8 mouse cellular contexts compared by ENCODE assay signal in the genomic region with DNA sequence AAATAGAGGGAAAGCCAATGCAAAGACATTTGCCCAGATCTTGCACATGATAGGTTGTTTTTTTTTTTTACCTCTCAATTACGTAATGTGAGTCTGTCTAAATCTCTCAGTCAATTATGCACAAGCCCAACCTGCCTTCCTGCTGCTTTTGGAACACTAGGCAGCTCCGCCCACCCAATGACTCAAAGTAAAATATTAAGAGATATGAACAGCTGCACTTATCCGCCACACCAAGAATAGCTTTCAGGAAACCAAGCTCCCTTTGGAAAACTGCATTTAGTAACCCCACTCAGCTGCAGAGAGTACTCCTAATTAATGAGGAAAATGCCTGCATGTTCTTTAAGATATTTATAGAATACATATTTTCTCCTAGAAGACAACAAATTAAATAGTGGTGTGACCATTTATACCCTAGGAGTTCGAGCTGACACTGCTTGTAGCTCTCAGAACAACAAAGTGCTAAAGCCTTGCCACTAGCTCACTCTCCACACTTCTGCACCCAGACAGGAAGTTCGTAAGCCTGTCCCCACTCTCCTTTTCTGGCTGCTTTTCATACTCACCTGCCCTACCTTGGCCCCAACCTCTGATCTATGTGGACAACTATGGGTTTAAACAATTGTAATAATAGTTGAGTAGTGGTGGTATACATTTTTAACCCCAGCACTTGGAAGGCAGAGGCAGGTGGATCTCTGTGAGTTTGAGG. TPM values are rescaled to one million over a fixed set of nuclear protein-coding genes. Genes with fewer than 3 reads are reported as not detected.
DNase-seq lines count a peak whose midpoint lies in the region; ATAC-seq and TF ChIP-seq lines count a peak whose summit lies in the region.

No protein-coding gene starts in this region.

- no peak for TF ChIP-seq CTCF in MEL (IDR thresholded peaks at IDR 0.05 in 2 of 3, conservative IDR thresholded peaks at IDR 0.05 in 1 of 3; ENCODE audit: control insufficient read depth in 1 of 3, insufficient read depth in 1 of 3, low read depth in 2 of 3, low read length in 3 of 3, poor library complexity in 1 of 3, severe bottlenecking in 1 of 3)

- intact Hi-C loops in left cerebral cortex, postnatal 14 days (cut with DNase I) = no loop called here

- peak overlapping the region; percentile 27 for H3K27ac ChIP-seq in MEL (ENCODE audit: control insufficient read depth, low read depth, low read length)
- peak overlapping the region; percentile 89 for H3K27ac ChIP-seq in heart, embryonic 12.5 days (ENCODE audit: poor library complexity, severe bottlenecking)
- H3K27ac ChIP-seq in midbrain, embryonic 14.5 days (replicated peaks; ENCODE audit: low read depth, low read length) = no peak overlapping the region
- no peak overlapping the region for H3K27ac ChIP-seq in hindbrain, embryonic 16.5 days (ENCODE audit: low read depth, low read length)

- no peaks in the 10 kb centered on the region for H3K9me3 ChIP-seq in MEL (replicated peaks; ENCODE audit: insufficient read depth, low read length)
- no peaks in the 10 kb centered on the region for H3K9me3 ChIP-seq in heart, embryonic 12.5 days (replicated peaks)
- no peaks in the 10 kb centered on the region for H3K9me3 ChIP-seq in midbrain, embryonic 14.5 days (ENCODE audit: control insufficient read depth, low read length)
- no peaks in the 10 kb centered on the region for H3K9me3 ChIP-seq in hindbrain, embryonic 16.5 days (ENCODE audit: control insufficient read depth, low read length)

- peaks cover 7% of the 10 kb centered on the region; the same call in 1 of the 2 replicates for H3K79me2 ChIP-seq in MEL (ENCODE audit: control insufficient read depth, insufficient read depth, low read length, poor library complexity)

- no peak overlapping the region for H3K9ac ChIP-seq in MEL (ENCODE audit: control insufficient read depth, low read depth, low read length, poor library complexity, severe bottlenecking)
- no peak overlapping the region for H3K9ac ChIP-seq in heart, embryonic 12.5 days
- H3K9ac ChIP-seq in midbrain, embryonic 14.5 days (replicated peaks; ENCODE audit: low read length) = no peak overlapping the region
- no peak overlapping the region for H3K9ac ChIP-seq in hindbrain, embryonic 16.5 days (ENCODE audit: low read depth, low read length)

- 37% methylated on average over 5 of the region's 5 CpGs for WGBS in heart, embryonic 12.5 days
- 90% methylated on average over 5 of the region's 5 CpGs for WGBS in midbrain, embryonic 14.5 days
- 90% methylated on average over 5 of the region's 5 CpGs for WGBS in hindbrain, embryonic 16.5 days

- no peak for ATAC-seq in heart, embryonic 12.5 days (ENCODE audit: insufficient number of reproducible peaks, low FRiP score)
- no peak for ATAC-seq in midbrain, embryonic 14.5 days (ENCODE audit: low FRiP score, low TSS enrichment)
- no peak for ATAC-seq in hindbrain, embryonic 16.5 days

- DNase-seq in 3T3-L1 (ENCODE audit: low read depth, low spot score) (peak; percentile 69), MEL (ENCODE audit: low read depth, low spot score) (peak; percentile 74)
- DNase-seq in left cerebral cortex, postnatal 14 days (ENCODE audit: low spot score in 2 of 2) = peak; percentile 65 to 77
- DNase-seq in telencephalon, adult 2 months (ENCODE audit: low read depth, low spot score) = peak; percentile 84
- no peak for DNase-seq in urinary bladder, postnatal 25 days (ENCODE audit: low spot score)
- no peak for DNase-seq in midbrain, embryonic 14.5 days

- peak overlapping the region; percentile 39 for H3K4me2 ChIP-seq in heart, embryonic 12.5 days
- H3K4me2 ChIP-seq in midbrain, embryonic 14.5 days (ENCODE audit: low read length) = no peak overlapping the region
- no peak overlapping the region for H3K4me2 ChIP-seq in hindbrain, embryonic 16.5 days (ENCODE audit: low read length)

- no peak for TF ChIP-seq RAD21 in MEL (IDR thresholded peaks at IDR 0.05; ENCODE audit: low read depth, low read length)

- H3K4me1 ChIP-seq in MEL (ENCODE audit: control insufficient read depth in 1 of 2, insufficient read depth in 2 of 2, low read length in 2 of 2) = peaks cover 9 to 31% of the 10 kb centered on the region in 2 experiments
- peaks cover 67% of the 10 kb centered on the region for H3K4me1 ChIP-seq in heart, embryonic 12.5 days (replicated peaks)
- no peaks in the 10 kb centered on the region for H3K4me1 ChIP-seq in midbrain, embryonic 14.5 days (ENCODE audit: control insufficient read depth, insufficient read depth, low read length)
- no peaks in the 10 kb centered on the region for H3K4me1 ChIP-seq in hindbrain, embryonic 16.5 days (ENCODE audit: control insufficient read depth, insufficient read depth, low read depth, low read length)

- no peak for TF ChIP-seq EP300 in MEL (IDR thresholded peaks at IDR 0.05; ENCODE audit: low read depth in 1 of 2, low read length in 2 of 2)

- H3K4me3 ChIP-seq in MEL (ENCODE audit: control insufficient read depth in 1 of 2, insufficient read depth in 1 of 2, low read depth in 2 of 2, low read length in 2 of 2) = no peak overlapping the region
- no peak overlapping the region for H3K4me3 ChIP-seq in heart, embryonic 12.5 days
- H3K4me3 ChIP-seq in midbrain, embryonic 14.5 days (replicated peaks; ENCODE audit: low read depth, low read length) = no peak overlapping the region
- H3K4me3 ChIP-seq in hindbrain, embryonic 16.5 days (ENCODE audit: low read length) = no peak overlapping the region

- TF ChIP-seq POLR2A in MEL (IDR thresholded peaks at IDR 0.05; ENCODE audit: control insufficient read depth in 1 of 2, insufficient read depth in 1 of 2, low read depth in 1 of 2, low read length in 2 of 2, poor library complexity in 1 of 2) = no peak

- H3K27me3 ChIP-seq in MEL (ENCODE audit: control insufficient read depth in 1 of 2, insufficient read depth in 2 of 2, low read length in 2 of 2) = no peaks in the 10 kb centered on the region
- no peaks in the 10 kb centered on the region for H3K27me3 ChIP-seq in heart, embryonic 12.5 days (replicated peaks)
- H3K27me3 ChIP-seq in midbrain, embryonic 14.5 days (ENCODE audit: control insufficient read depth, insufficient read depth, low read length) = no peaks in the 10 kb centered on the region
- H3K27me3 ChIP-seq in hindbrain, embryonic 16.5 days (replicated peaks; ENCODE audit: control insufficient read depth, insufficient read depth, low read length) = no peaks in the 10 kb centered on the region

- H3K36me3 ChIP-seq in MEL (ENCODE audit: control insufficient read depth in 1 of 2, insufficient read depth in 2 of 2, low read length in 2 of 2) = peaks cover 0 to 20% of the 10 kb centered on the region in 2 experiments; a peak in 2 of 4 replicates
- no peaks in the 10 kb centered on the region for H3K36me3 ChIP-seq in heart, embryonic 12.5 days
- no peaks in the 10 kb centered on the region for H3K36me3 ChIP-seq in midbrain, embryonic 14.5 days (ENCODE audit: control insufficient read depth, insufficient read depth, low read length)
- no peaks in the 10 kb centered on the region for H3K36me3 ChIP-seq in hindbrain, embryonic 16.5 days (ENCODE audit: control insufficient read depth, insufficient read depth, low read length)

TF ChIP-seq in MEL, 35 proteins besides CTCF, POLR2A, EP300 and RAD21:
- TF ChIP-seq MAX (IDR thresholded peaks at IDR 0.05; ENCODE audit: low read length) (no peak), GATA1 (IDR thresholded peaks at IDR 0.05; ENCODE audit: low read depth, low read length) (peak; percentile 50; the same call in 1 of the 2 replicates), MAFK (IDR thresholded peaks at IDR 0.05; ENCODE audit: borderline replicate concordance, low read depth, low read length) (no peak), ETS1 (IDR thresholded peaks at IDR 0.05; ENCODE audit: low read depth, low read length) (peak; percentile 76), POLR2AphosphoS5 (IDR thresholded peaks at IDR 0.05; ENCODE audit: borderline replicate concordance, low read depth, low read length) (no peak), SIN3A (IDR thresholded peaks at IDR 0.05; ENCODE audit: low read length) (peak; percentile 37; the same call in 1 of the 2 replicates), ZNF384 (IDR thresholded peaks at IDR 0.05; ENCODE audit: low read depth, low read length) (peak; percentile 35; the same call in 1 of the 2 replicates)

RNA-seq across cellular contexts. Expression of a gene that starts 25.2 kb away (rescaled TPM):
- total RNA-seq in MEL (2012; rRNA removed) = 11.8 and 13.1 TPM in 2 replicates
- polyA plus RNA-seq in MEL (2012; ENCODE audit: insufficient read depth in 1 of 2, insufficient read length in 2 of 2, low read depth in 1 of 2, low replicate concordance in 2 of 2, missing spikeins in 1 of 2) = 10 to 100 TPM in 1 of 2 experiments, not detected in 1; 22.8 TPM
- 23.8 and 25.3 TPM in 2 replicates for polyA plus RNA-seq in heart, embryonic 12.5 days (2016; fragmentation: Nextera tagmentation; extraction: Ambion mirVana)
- 10 to 100 TPM; 15.8 to 20.1 TPM for total RNA-seq in left cerebral cortex, postnatal 14 days (2021)
- 2.2 and 3.0 TPM in 2 replicates for polyA plus RNA-seq in midbrain, embryonic 14.5 days (2014; fragmentation: Nextera tagmentation; extraction: Ambion mirVana)
- polyA plus RNA-seq in hindbrain, embryonic 16.5 days (2015; fragmentation: Nextera tagmentation; extraction: Ambion mirVana) = 5.0 and 6.1 TPM in 2 replicates

RNA-seq across cellular contexts. Expression of a gene that starts 56.7 kb away (rescaled TPM):
- 17.4 and 18.6 TPM in 2 replicates for total RNA-seq in MEL (2012; rRNA removed)
- polyA plus RNA-seq in MEL (2012; ENCODE audit: insufficient read depth in 1 of 2, insufficient read length in 2 of 2, low read depth in 1 of 2, low replicate concordance in 2 of 2, missing spikeins in 1 of 2) = 10 to 100 TPM; 16.0 to 54.2 TPM
- 14.4 and 14.6 TPM in 2 replicates for polyA plus RNA-seq in heart, embryonic 12.5 days (2016; fragmentation: Nextera tagmentation; extraction: Ambion mirVana)
- total RNA-seq in left cerebral cortex, postnatal 14 days (2021) = 10 to 100 TPM; 21.9 to 22.0 TPM
- 24.8 and 29.3 TPM in 2 replicates for polyA plus RNA-seq in midbrain, embryonic 14.5 days (2014; fragmentation: Nextera tagmentation; extraction: Ambion mirVana)
- polyA plus RNA-seq in hindbrain, embryonic 16.5 days (2015; fragmentation: Nextera tagmentation; extraction: Ambion mirVana) = 27.3 and 28.0 TPM in 2 replicates

Comparison
In these comparisons a context has a peak if more than half of its experiments do, and no peak if none do; other contexts are left out.
1. DNase-seq: peak in 3T3-L1 (single experiment), MEL (single experiment), left cerebral cortex, postnatal 14 days (2 of 2) and telencephalon, adult 2 months (single experiment); none in urinary bladder, postnatal 25 days (single experiment) and midbrain, embryonic 14.5 days (single experiment).
2. H3K27ac ChIP-seq: peak in MEL (single experiment) and heart, embryonic 12.5 days (single experiment); none in midbrain, embryonic 14.5 days (single experiment) and hindbrain, embryonic 16.5 days (single experiment).